Mouse (Mus musculus) intestine, postnatal 0 days (tissue): Measurements from ENCODE around the gene March11. TPM values are rescaled to one million over a fixed set of nuclear protein-coding genes. Genes with fewer than 3 reads are reported as not detected.

Experiments
- ATAC-seq: fragments of 200-750 bp; cut with Nextera tagmentation; 2 replicates; pipeline ENCODE4 v1.8.0; 2017; ENCODE audit warnings: mild to moderate bottlenecking, moderate TSS enrichment, moderate library complexity
- H3K27ac ChIP-seq: fragments of 300-500 bp; sonication (generic); 2 replicates; pipeline ENCODE4 v1.5.1; 2014; ENCODE audit warnings: mild to moderate bottlenecking, low read depth, low read length, moderate library complexity
- H3K27me3 ChIP-seq: fragments of 300-500 bp; sonication (generic); replicated peaks from 2 replicates; pipeline ENCODE4 v1.6.1; 2014; ENCODE audit warnings: low read length, mixed read lengths; ENCODE audit not compliant: control insufficient read depth, insufficient read depth
- H3K36me3 ChIP-seq: fragments of 300-500 bp; sonication (generic); 2 replicates; pipeline ENCODE4 v1.6.1; 2014; ENCODE audit warnings: mild to moderate bottlenecking, moderate library complexity; ENCODE audit not compliant: control insufficient read depth, insufficient read depth
- H3K4me1 ChIP-seq: fragments of 300-500 bp; sonication (generic); replicated peaks from 2 replicates; pipeline ENCODE4 v1.6.1; 2014; ENCODE audit warnings: antibody characterized with exemption, low read length, mixed read lengths; ENCODE audit not compliant: control insufficient read depth, insufficient read depth
- H3K4me2 ChIP-seq: fragments of 300-500 bp; sonication (generic); replicated peaks from 2 replicates; pipeline ENCODE4 v1.6.1; 2014; ENCODE audit warnings: low read depth, mild to moderate bottlenecking, moderate library complexity
- H3K4me3 ChIP-seq: fragments of 300-500 bp; sonication (generic); 2 replicates; pipeline ENCODE4 v1.5.1; 2014; ENCODE audit warnings: low read depth, low read length
- H3K9ac ChIP-seq: fragments of 300-500 bp; sonication (generic); 2 replicates; pipeline ENCODE4 v1.6.1; 2014; ENCODE audit warnings: mild to moderate bottlenecking, low read depth, low read length
- H3K9me3 ChIP-seq: fragments of 300-500 bp; sonication (generic); 2 replicates; pipeline ENCODE4 v1.6.1; 2016; ENCODE audit warnings: mixed run types; ENCODE audit not compliant: control insufficient read depth
- CTCF ChIP-seq: sonication (generic); IDR thresholded peaks from 2 replicates; pipeline ENCODE4 v1.5.1; 2016; ENCODE audit warnings: low read depth, mild to moderate bottlenecking, control low read depth, antibody characterized with exemption, moderate library complexity
- WGBS: fragments of 180-500 bp; shearing (Covaris S2); extraction: QIAGEN DNeasy Blood & Tissue Kit; methylation state at CpG from one replicate; pipeline ENCODE4 v1.1.7; 2014; 5-methylcytosine and 5-hydroxymethylcytosine counted together
- polyA plus RNA-seq: library from polyadenylated mRNA; unstranded; fragments of >200 nt; fragmentation: Nextera tagmentation; extraction: Ambion mirVana; gene quantifications from 2 replicates; pipeline ENCODE4 v1.2.1, GENCODE M21; 2015

March11 gene
- 0.10 TPM in 1 of 2 replicates, not detected in the other for polyA plus RNA-seq

DNA sequence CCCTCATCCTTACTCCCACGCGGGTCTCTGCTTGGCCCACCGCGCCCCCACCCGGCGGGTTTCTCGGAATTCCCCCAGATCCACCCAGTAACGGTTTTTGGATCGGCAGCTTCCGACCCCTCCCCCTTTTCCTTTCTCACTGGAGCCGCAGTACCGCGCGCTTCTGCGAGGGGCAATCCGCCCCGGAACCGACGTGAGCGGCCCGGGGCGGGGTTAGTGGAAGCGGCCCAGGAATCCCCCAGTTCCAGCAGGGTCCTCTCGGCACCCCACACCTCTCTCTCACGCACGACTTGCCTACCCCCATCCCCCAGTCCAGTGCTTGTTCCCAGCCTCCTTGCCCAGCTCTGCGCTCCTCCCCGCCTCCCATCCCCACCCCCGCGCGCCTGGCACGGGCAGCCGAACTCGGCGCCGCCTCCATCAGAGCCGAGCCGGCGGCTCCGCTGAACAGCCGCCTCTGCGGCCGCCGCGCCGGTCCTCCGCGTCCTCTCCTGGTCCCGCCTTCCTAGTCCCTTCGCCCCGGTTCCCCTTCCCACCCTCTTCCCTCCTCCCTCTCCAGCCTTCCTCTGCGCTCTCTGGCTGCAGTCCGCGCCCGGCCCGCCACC is at the start of gene March11:
Gene March11 (plus strand): TSS at position 420 of the 602 bp plus-strand sequence.
- peaks cover 22% of the 10 kb centered on the region for H3K27me3 ChIP-seq
- H3K4me1 ChIP-seq = no peaks in the 10 kb centered on the region
- H3K4me2 ChIP-seq = peak within 1 kb of the TSS; percentile 64
- no peaks in the 10 kb centered on the region for H3K36me3 ChIP-seq
- WGBS = under 1% methylated on average over 56 of the region's 56 CpGs
- peak; percentile 4; the same call in 1 of the 2 replicates for TF ChIP-seq CTCF
- H3K9ac ChIP-seq = no peak within 1 kb of the TSS
- peak; percentile 16; the same call in 1 of the 2 replicates for ATAC-seq
- H3K9me3 ChIP-seq = no peaks in the 10 kb centered on the region
- H3K27ac ChIP-seq = no peak within 1 kb of the TSS
- peak within 1 kb of the TSS; percentile 38 for H3K4me3 ChIP-seq

GRCm38 (mm10) chr15:26262336-26262735 is 46.5 kb upstream of the March11 start:
- ATAC-seq = no peak

GRCm38 (mm10) chr15:26269596-26269995 is 39.3 kb upstream of the March11 start:
- TF ChIP-seq CTCF = no peak
- no peak overlapping the region for H3K4me2 ChIP-seq
- ATAC-seq = no peak
- H3K9ac ChIP-seq = no peak overlapping the region
- no peaks in the 10 kb centered on the region for H3K27me3 ChIP-seq
- H3K36me3 ChIP-seq = no peaks in the 10 kb centered on the region
- no peaks in the 10 kb centered on the region for H3K9me3 ChIP-seq
- no peak overlapping the region for H3K4me3 ChIP-seq
- 80% methylated on average over 4 of the region's 4 CpGs for WGBS
- H3K27ac ChIP-seq = no peak overlapping the region
- H3K4me1 ChIP-seq = no peaks in the 10 kb centered on the region

More at GRCm38 (mm10) chr15:26262336-26262735, 46.5 kb upstream of the March11 start:
- Histone ChIP-seq H3K9me3 (no peaks in the 10 kb centered on the region), H3K9ac (no peak overlapping the region), H3K36me3 (no peaks in the 10 kb centered on the region), H3K4me2 (no peak overlapping the region), H3K4me3 (no peak overlapping the region), H3K27me3 (no peaks in the 10 kb centered on the region), H3K4me1 (no peaks in the 10 kb centered on the region), H3K27ac (no peak overlapping the region)
- WGBS = 45% methylated on average over 1 of the region's 1 CpGs
- no peak for TF ChIP-seq CTCF

DNA sequence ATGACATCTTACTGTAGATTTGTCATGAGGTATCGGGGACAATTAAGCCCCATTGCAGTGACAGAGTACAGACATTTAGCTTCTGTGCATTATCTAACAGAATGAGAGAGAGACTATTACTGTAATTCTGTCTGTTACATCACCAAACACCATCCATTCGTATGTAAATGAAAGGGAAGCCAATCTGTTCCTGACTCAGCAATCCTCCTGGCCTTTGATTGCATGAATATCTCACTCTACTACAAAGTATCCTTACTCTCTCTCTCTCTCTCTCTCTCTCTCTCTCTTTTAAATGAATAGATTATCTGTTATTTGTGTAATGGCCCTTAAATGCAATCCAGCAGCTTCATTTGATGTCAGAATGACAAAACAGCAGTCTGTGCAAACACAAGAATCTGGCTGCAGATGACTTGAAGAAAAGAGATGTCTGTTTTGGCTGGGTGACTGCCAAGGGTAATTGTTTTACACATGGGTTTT is 32.8 kb upstream of the March11 start:
- 72% methylated on average over 2 of the region's 2 CpGs for WGBS
- Histone ChIP-seq H3K4me3 (no peak overlapping the region), H3K27me3 (no peaks in the 10 kb centered on the region), H3K27ac (no peak overlapping the region), H3K4me2 (no peak overlapping the region), H3K9ac (no peak overlapping the region), H3K36me3 (no peaks in the 10 kb centered on the region), H3K9me3 (no peaks in the 10 kb centered on the region), H3K4me1 (no peaks in the 10 kb centered on the region)
- no peak for TF ChIP-seq CTCF
- ATAC-seq = no peak

GRCm38 (mm10) chr15:26276608-26277007 is 32.2 kb upstream of the March11 start:
- no peaks in the 10 kb centered on the region for H3K36me3 ChIP-seq
- no peaks in the 10 kb centered on the region for H3K27me3 ChIP-seq
- 73% methylated on average over 5 of the region's 5 CpGs for WGBS
- H3K9me3 ChIP-seq = no peaks in the 10 kb centered on the region
- no peak overlapping the region for H3K4me3 ChIP-seq
- no peak overlapping the region for H3K9ac ChIP-seq
- ATAC-seq = no peak
- H3K27ac ChIP-seq = no peak overlapping the region
- H3K4me2 ChIP-seq = no peak overlapping the region
- H3K4me1 ChIP-seq = no peaks in the 10 kb centered on the region
- no peak for TF ChIP-seq CTCF

GRCm38 (mm10) chr15:26291871-26292270 is 17.0 kb upstream of the March11 start:
- Histone ChIP-seq H3K27ac (no peak overlapping the region), H3K9ac (no peak overlapping the region), H3K9me3 (no peaks in the 10 kb centered on the region), H3K27me3 (no peaks in the 10 kb centered on the region), H3K4me1 (no peaks in the 10 kb centered on the region), H3K4me2 (no peak overlapping the region), H3K36me3 (no peaks in the 10 kb centered on the region), H3K4me3 (no peak overlapping the region)
- no peak for TF ChIP-seq CTCF
- no peak for ATAC-seq
- WGBS = 80% methylated on average over 4 of the region's 4 CpGs
